Mouse (Mus musculus) stomach, embryonic 15.5 days (tissue): ENCODE measurements around the gene Hist1h1e. TPM values are rescaled to one million over a fixed set of nuclear protein-coding genes. Genes with fewer than 3 reads are reported as not detected.
"Not testable (repeated sequence)": the region's sequence is repeated elsewhere in the genome, so short reads cannot be mapped to it uniquely, and the experiment has no call there.

Source experiments
- ATAC-seq: fragments of 200-750 bp; cut with Nextera tagmentation; 2 replicates; pipeline ENCODE4 v1.8.0; 2017; ENCODE audit warnings: low read depth, moderate number of reproducible peaks, moderate TSS enrichment; ENCODE audit not compliant: insufficient read depth, low FRiP score
- H3K27ac ChIP-seq: fragments of 300-500 bp; sonication (generic); 2 replicates; pipeline ENCODE4 v1.5.1; 2015; ENCODE audit warnings: mild to moderate bottlenecking, inconsistent platforms
- H3K27me3 ChIP-seq: fragments of 300-500 bp; sonication (generic); replicated peaks from 2 replicates; pipeline ENCODE4 v1.6.1; 2015; ENCODE audit warnings: inconsistent platforms
- H3K36me3 ChIP-seq: fragments of 300-500 bp; sonication (generic); 2 replicates; pipeline ENCODE4 v1.6.1; 2015; ENCODE audit warnings: inconsistent platforms
- H3K4me1 ChIP-seq: fragments of 300-500 bp; sonication (generic); 2 replicates; pipeline ENCODE4 v1.6.1; 2015; ENCODE audit warnings: inconsistent platforms
- H3K4me2 ChIP-seq: fragments of 300-500 bp; sonication (generic); 2 replicates; pipeline ENCODE4 v1.6.1; 2015; ENCODE audit warnings: mild to moderate bottlenecking, inconsistent platforms
- H3K4me3 ChIP-seq: fragments of 300-500 bp; sonication (generic); replicated peaks from 2 replicates; pipeline ENCODE4 v1.5.1; 2015; ENCODE audit warnings: inconsistent platforms
- H3K9ac ChIP-seq: fragments of 300-500 bp; sonication (generic); 2 replicates; pipeline ENCODE4 v1.6.1; 2015; ENCODE audit warnings: inconsistent platforms
- H3K9me3 ChIP-seq: fragments of 300-500 bp; sonication (generic); 2 replicates; pipeline ENCODE4 v1.6.1; 2016; ENCODE audit warnings: inconsistent platforms
- WGBS: fragments of 180-500 bp; shearing (Covaris S2); methylation state at CpG from one replicate; pipeline ENCODE4 v1.1.7; 2015; 5-methylcytosine and 5-hydroxymethylcytosine counted together
- polyA plus RNA-seq: library from polyadenylated mRNA; unstranded; fragments of >200 nt; fragmentation: Nextera tagmentation; extraction: Ambion mirVana; gene quantifications from 2 replicates; pipeline ENCODE4 v1.2.1, GENCODE M21; 2015

Hist1h1e gene
- polyA plus RNA-seq, 1 experiment from 2014 or later = 25.3 TPM

DNA sequence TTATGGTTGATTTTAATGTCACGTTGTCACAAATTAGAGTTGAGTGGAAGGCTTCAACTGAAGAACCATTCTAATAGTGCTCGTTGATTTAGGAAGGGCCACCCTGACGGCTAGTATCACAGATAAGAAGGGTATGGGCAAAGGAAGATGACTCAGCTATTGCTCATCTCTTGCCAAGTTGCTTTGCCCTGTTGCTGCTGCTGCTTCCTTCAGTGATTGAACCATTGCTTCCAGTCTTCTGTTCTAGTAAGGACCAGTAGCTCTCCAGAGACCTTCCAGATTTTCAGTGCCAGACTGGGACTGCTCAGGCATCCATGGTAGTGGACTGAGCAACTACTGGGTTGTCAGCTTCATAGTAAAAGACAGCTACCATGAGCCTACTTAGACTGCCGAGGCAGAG is 13.1 kb downstream of the Hist1h1e start:
- no peaks in the 10 kb centered on the region for H3K9me3 ChIP-seq
- no peaks in the 10 kb centered on the region for H3K36me3 ChIP-seq
- H3K4me2 ChIP-seq = no peak overlapping the region
- H3K4me3 ChIP-seq = no peak overlapping the region
- no peak overlapping the region for H3K9ac ChIP-seq
- H3K27me3 ChIP-seq = no peaks in the 10 kb centered on the region
- H3K4me1 ChIP-seq = no peaks in the 10 kb centered on the region
- no peak overlapping the region for H3K27ac ChIP-seq
- no peak for ATAC-seq
- 80% methylated on average over 4 of the region's 4 CpGs for WGBS

- Histone ChIP-seq H3K4me2 (no peak overlapping the region), H3K36me3 (no peaks in the 10 kb centered on the region), H3K27me3 (no peaks in the 10 kb centered on the region), H3K27ac (no peak overlapping the region), H3K4me3 (no peak overlapping the region), H3K4me1 (no peaks in the 10 kb centered on the region), H3K9ac (no peak overlapping the region), H3K9me3 (no peaks in the 10 kb centered on the region)
- WGBS = 92% methylated on average over 3 of the region's 3 CpGs
- no peak for ATAC-seq
These were observed 17.3 kb downstream of the Hist1h1e start for GRCm38 (mm10) chr13:23605052-23605451.

DNA sequence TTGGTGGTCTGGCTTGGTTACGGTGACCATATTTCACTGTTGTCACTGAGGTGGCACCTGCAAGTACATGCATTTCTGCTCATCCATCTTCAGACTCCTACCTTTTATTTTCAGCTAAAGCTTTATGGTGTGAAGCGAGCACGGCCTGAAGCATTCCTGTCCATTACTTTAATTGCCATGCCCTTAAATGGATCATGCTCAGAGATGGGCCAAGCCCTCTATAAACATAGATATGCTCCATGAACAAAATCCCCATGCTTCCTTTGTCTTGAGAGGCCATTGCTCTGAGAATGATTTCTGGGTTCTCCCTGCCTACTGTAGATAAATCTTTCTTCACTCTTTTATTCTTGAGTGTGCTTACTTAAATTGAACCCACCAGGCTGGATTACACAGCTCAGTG is 17.9 kb downstream of the Hist1h1e start:
- ATAC-seq = no peak
- WGBS = 78% methylated on average over 3 of the region's 3 CpGs
- no peak overlapping the region for H3K27ac ChIP-seq

GRCm38 (mm10) chr13:23603182-23603699 is 19.1 kb downstream of the Hist1h1e start:
- ATAC-seq = no peak
- Histone ChIP-seq H3K36me3 (no peaks in the 10 kb centered on the region), H3K27me3 (no peaks in the 10 kb centered on the region), H3K27ac (no peak overlapping the region), H3K4me3 (no peak overlapping the region), H3K9ac (no peak overlapping the region), H3K4me2 (no peak overlapping the region), H3K4me1 (no peaks in the 10 kb centered on the region), H3K9me3 (no peaks in the 10 kb centered on the region)
- 69% methylated on average over 7 of the region's 7 CpGs for WGBS

More for the DNA sequence above, 17.9 kb downstream of the Hist1h1e start:
- Histone ChIP-seq H3K27me3 (no peaks in the 10 kb centered on the region), H3K4me3 (no peak overlapping the region), H3K4me1 (no peaks in the 10 kb centered on the region), H3K9ac (no peak overlapping the region), H3K36me3 (no peaks in the 10 kb centered on the region), H3K9me3 (no peaks in the 10 kb centered on the region), H3K4me2 (no peak overlapping the region)

GRCm38 (mm10) chr13:23597957-23598356 is 24.4 kb downstream of the Hist1h1e start:
- H3K4me3 ChIP-seq = no peak overlapping the region
- H3K4me2 ChIP-seq = no peak overlapping the region
- H3K27me3 ChIP-seq = no peaks in the 10 kb centered on the region
- no peaks in the 10 kb centered on the region for H3K9me3 ChIP-seq
- no peak overlapping the region for H3K9ac ChIP-seq
- no peak overlapping the region; the same call in 1 of the 2 replicates for H3K27ac ChIP-seq
- H3K36me3 ChIP-seq = no peaks in the 10 kb centered on the region
- no peak; the same call in 1 of the 2 replicates for ATAC-seq
- no peaks in the 10 kb centered on the region for H3K4me1 ChIP-seq
- WGBS = 7% methylated on average over 9 of the region's 9 CpGs

DNA sequence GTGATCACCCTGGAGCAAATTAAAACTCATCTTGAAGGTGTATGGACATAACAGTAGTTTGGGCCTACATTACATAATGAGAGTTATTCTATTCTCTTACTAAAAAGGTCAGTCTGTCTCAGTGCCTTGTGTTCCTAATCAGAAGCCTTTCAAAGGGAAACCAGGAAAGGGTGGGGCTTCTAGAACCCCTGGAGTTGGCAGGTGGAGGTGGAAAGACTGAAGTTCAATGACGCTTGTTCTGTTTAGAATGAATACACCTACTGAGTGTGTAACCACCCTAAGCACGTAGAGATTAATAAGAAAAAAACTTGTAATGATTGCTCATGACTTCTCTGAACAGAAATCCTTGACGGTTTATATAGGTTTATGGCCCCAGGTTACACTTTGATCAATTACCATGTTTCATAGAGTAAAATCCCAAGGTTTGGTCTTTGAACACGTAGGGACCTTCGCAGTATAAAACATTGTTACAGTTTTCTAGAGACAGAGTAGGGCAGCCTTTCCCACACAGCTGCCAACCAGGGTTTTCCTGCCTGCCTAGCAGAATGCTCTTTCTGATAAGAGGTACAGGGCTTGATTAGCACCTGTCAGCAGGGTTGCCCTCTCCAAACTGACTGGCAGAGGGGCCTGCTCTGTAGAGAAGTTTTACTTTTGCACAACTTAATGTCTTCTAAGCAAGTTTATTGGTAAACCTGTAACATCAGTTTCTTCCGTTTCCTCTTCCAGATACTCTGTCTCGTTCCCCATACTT is 26.6 kb downstream of the Hist1h1e start:
- no peak overlapping the region for H3K4me3 ChIP-seq
- H3K4me2 ChIP-seq = no peak overlapping the region
- WGBS = 73% methylated on average over 7 of the region's 7 CpGs
- H3K4me1 ChIP-seq = no peaks in the 10 kb centered on the region
- no peaks in the 10 kb centered on the region for H3K27me3 ChIP-seq
- no peaks in the 10 kb centered on the region for H3K9me3 ChIP-seq
- ATAC-seq = peak; percentile 72; the same call in 1 of the 2 replicates
- H3K9ac ChIP-seq = no peak overlapping the region
- H3K27ac ChIP-seq = peak overlapping the region; percentile 21; the same call in 1 of the 2 replicates
- no peaks in the 10 kb centered on the region for H3K36me3 ChIP-seq

- WGBS = 77% methylated on average over 2 of the region's 2 CpGs
- no peak overlapping the region for H3K4me3 ChIP-seq
- H3K27ac ChIP-seq = 0 out of 2 replicates have a peak overlapping the region, but pooled peaks have one; percentile 4
- no peak for ATAC-seq
- H3K9me3 ChIP-seq = no peaks in the 10 kb centered on the region
- no peak overlapping the region for H3K9ac ChIP-seq
- no peaks in the 10 kb centered on the region for H3K4me1 ChIP-seq
- H3K4me2 ChIP-seq = no peak overlapping the region
- no peaks in the 10 kb centered on the region for H3K27me3 ChIP-seq
- H3K36me3 ChIP-seq = no peaks in the 10 kb centered on the region
These were observed 27.2 kb downstream of the Hist1h1e start for GRCm38 (mm10) chr13:23595185-23595584.

DNA sequence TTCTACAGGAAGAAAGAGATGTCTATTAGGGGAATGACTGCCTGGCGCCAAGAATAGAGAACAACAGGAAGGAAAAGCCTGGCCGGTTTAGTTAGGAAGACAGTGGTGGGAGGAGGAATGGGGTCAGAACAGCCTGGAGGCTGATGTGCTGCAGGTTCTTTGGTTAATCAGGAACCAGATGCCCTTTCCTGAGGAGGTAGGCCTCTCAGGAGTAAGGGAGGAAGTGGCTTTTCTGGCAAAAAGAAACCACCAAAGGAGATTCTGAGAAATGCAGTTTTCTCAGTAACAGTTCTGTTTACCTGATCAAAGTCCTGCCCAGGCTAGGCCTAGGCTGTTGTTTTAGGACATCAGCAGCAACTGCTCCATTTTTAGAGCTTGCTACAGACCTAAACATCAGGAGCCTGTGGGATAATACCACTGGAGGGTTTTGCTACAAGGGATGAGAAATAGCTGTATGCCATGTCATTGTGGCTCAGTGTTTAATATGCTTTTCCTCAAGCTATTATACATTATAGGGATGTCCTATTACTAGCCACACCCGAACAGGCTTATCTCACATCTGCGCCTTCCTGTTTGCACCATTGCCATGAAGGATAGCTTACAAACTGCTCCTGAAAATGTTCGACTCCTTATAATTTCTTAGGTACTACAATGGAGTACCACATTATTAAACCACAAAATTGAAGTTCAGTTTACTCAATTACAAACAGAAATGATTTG is 29.1 kb downstream of the Hist1h1e start:
- 61% methylated on average over 5 of the region's 5 CpGs for WGBS
- H3K27me3 ChIP-seq = no peaks in the 10 kb centered on the region
- H3K36me3 ChIP-seq = no peaks in the 10 kb centered on the region
- H3K9ac ChIP-seq = no peak overlapping the region
- H3K9me3 ChIP-seq = no peaks in the 10 kb centered on the region
- peak overlapping the region; percentile 68 for H3K27ac ChIP-seq
- H3K4me2 ChIP-seq = no peak overlapping the region
- H3K4me1 ChIP-seq = no peaks in the 10 kb centered on the region
- no peak overlapping the region for H3K4me3 ChIP-seq
- no peak for ATAC-seq

DNA sequence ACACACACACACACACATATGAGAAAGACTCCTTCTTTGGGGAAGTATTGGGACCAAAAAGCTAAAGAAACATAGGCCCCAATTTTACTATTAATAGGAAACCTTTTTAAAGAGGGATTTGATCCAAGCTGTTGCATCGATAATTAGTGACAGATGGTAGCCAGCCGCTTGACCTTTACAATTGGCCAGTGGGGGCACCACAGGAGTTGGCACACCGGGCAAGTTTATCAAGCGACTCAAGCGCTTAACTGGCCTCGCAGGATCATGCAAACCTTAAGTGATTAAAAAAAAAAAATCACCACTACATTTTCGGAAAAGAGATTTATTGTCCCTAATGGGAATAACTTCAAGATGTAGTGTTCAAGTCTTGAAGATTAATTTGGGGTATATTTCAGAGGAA is 29.7 kb downstream of the Hist1h1e start:
- Histone ChIP-seq H3K4me3 (no peak overlapping the region), H3K4me2 (no peak overlapping the region), H3K36me3 (no peaks in the 10 kb centered on the region), H3K4me1 (no peaks in the 10 kb centered on the region), H3K9me3 (no peaks in the 10 kb centered on the region), H3K9ac (no peak overlapping the region), H3K27ac (peak overlapping the region; percentile 68; the same call in 1 of the 2 replicates), H3K27me3 (no peaks in the 10 kb centered on the region)
- ATAC-seq = no peak
- 78% methylated on average over 7 of the region's 7 CpGs for WGBS

- H3K27me3 ChIP-seq, H3K4me3 ChIP-seq, H3K4me2 ChIP-seq, H3K9me3 ChIP-seq, H3K27ac ChIP-seq, H3K36me3 ChIP-seq, H3K9ac ChIP-seq, H3K4me1 ChIP-seq, ATAC-seq: not testable (repeated sequence)
- WGBS = 77% methylated on average over 7 of the region's 7 CpGs
These were observed 30.5 kb downstream of the Hist1h1e start for GRCm38 (mm10) chr13:23591886-23592285.

- Histone ChIP-seq H3K4me2 (no peak overlapping the region), H3K9me3 (no peaks in the 10 kb centered on the region), H3K4me3 (no peak overlapping the region), H3K27ac (no peak overlapping the region), H3K9ac (no peak overlapping the region), H3K27me3 (no peaks in the 10 kb centered on the region), H3K36me3 (no peaks in the 10 kb centered on the region), H3K4me1 (peaks cover 3% of the 10 kb centered on the region; the same call in 1 of the 2 replicates)
- WGBS = 92% methylated on average over 7 of the region's 7 CpGs
- ATAC-seq = no peak
These were observed 31.2 kb downstream of the Hist1h1e start for GRCm38 (mm10) chr13:23591206-23591605.

DNA sequence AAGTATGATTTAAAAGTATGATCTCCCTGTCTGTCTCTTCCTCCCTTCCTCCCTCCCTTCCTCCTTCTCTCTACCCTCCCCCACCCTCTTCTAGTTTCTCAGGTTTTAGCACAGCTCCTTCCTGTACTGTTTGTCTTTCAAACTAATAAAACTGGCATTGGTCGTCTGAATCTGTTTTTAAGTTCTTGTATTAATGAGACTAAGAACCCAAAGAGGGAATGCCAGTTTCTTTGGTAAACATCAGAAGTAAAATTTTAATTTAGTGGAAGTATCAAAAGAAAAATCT is 35.5 kb downstream of the Hist1h1e start:
- peak overlapping the region; percentile 96 for H3K27ac ChIP-seq
- peaks cover 9% of the 10 kb centered on the region; the same call in 1 of the 2 replicates for H3K4me1 ChIP-seq
- H3K36me3 ChIP-seq = no peaks in the 10 kb centered on the region
- no peaks in the 10 kb centered on the region for H3K27me3 ChIP-seq
- H3K4me3 ChIP-seq = peak overlapping the region; percentile 32
- peak overlapping the region; percentile 71 for H3K4me2 ChIP-seq
- 0% methylated on average over 1 of the region's 1 CpGs for WGBS
- H3K9ac ChIP-seq = peak overlapping the region; percentile 12; the same call in 1 of the 2 replicates
- ATAC-seq = no peak
- H3K9me3 ChIP-seq = no peaks in the 10 kb centered on the region
